Mouse (Mus musculus): ENCODE data around the gene E130308A19Rik.
"Not testable (repeated sequence)": the region's sequence is repeated elsewhere in the genome, so short reads cannot be mapped to it uniquely, and the experiment has no call there.

Gene E130308A19Rik

DNA sequence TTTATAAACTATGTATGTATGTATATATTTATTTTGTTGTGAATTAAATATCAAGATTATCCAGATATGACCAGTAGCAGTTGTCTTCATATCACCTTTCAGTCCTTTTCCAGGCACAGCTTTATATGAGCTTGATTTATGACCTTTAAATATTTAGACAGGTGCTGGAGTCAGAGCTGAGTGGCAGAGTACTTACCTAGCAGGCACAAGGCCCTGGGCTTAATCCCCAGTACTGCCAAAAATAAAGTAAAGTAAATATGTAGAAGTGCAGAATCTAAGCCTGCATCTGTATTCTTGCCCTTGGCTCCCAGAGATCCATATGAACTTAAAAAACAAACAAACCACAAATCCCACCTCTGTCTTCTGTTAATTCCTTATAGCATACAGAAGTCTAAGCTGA lies 163.0 kb downstream of the E130308A19Rik start:
- DNase-seq = no peak

DNA sequence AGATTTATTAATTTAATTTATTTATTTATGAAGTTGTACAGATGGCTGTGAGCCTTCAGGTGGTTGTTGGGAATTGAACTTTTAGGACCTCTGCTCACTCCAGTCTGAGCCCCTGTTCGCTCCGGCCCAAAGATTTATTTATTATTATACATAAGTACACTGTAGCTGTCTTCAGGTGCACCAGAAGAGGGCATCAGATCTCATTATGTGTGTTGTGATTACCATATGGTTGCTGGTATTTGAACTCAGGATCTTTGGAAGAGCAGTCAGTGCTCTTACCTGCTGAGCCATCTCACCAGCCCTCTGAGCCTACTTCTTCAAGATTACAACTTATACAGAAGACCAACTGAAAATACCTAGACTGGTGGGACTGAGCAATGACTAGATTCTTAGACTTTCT lies 167.6 kb downstream of the E130308A19Rik start:
- DNase-seq = not testable (repeated sequence)

DNA sequence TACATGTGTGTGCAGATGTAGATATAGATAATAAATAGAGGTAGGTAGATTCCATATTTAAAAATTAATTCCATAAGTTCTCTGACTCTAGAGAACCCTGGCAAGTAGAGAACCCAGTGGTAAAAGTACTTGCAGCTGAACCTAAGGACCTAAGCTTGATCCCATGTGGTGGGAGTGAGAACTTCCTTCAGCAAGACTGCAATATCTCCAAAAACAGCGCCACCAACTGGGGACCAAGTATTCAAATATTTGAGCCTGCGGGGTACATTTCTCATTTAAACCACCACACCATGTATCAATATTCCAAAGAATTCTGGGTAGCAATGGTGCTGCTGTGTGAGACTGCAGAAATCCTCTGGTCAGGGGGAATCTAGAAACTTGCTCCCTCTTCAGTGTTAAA lies 168.1 kb downstream of the E130308A19Rik start:
- DNase-seq = peak in 1 of 2 experiments; percentile 38

DNA sequence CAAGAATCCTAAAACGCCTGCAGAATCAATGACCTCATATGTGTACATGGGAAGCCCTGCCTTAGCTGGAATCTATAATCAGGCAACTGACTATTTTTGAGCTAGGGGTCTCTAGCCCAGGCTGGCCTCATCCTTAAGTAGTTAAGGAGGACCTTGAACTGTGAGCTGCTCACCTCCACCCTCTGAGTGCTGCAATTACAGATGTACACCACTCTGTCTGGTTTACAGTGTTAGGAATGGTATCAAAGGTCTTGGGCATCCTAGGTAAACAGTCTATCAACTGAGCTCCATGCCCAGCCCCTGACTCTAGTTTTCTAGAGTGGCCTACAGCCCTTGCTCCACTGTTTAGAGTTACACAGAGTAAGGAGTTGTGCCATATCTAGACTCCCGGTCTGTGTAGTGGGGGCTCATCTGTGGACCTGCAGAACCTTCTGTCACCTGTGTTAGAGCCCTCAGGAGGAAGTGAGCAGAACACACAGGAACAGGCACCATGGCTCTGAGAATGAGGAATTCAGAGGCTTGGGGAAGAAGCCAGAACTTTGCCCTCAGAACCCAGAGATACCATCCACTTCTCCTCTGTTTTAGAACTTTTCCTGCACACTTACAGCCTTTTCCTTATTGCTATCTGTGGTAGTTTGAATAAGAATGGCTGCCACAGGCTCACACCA lies 169.9 kb downstream of the E130308A19Rik start:
- DNase-seq = no peak

DNA sequence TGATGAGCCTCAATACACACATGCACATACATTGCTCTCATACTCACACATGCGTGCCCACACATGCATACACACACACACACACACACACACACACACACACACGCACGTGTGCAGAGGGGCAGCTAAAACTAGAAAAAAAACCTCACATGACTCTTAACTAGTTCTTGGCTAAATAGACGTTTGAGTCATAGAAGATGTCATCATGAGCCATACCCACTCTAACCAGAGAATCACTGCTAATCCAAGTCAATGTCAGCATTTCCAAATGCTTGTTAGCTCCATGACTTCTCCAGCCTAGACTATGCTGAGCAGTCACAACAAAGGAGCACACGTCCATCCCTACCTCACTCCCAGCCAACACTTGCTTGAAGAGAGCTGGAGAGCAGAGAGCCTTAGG lies 174.2 kb downstream of the E130308A19Rik start:
- no peak for DNase-seq

DNA sequence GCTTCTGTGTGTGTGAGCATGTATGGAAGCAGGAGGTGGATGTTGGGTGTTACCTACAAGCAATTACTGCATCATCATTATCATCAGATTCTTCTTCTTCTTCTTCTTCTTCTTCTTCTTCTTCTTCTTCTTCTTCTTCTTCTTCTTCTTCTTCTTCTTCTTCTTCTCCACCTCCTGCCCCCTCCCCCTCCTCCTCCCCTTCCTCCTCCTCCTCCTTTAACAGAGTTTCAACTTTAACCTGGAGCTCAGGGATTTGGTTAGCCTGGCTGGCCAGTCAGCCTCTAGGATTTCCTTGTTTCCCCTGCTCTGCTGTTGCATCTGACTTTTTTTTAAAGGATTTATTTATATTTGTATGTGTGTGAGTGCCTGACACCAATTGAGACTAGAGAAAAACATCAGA lies 175.5 kb downstream of the E130308A19Rik start, which contains the start of gene Inip:
Inip (minus strand) TSS at position 101 of the 400 bp plus-strand sequence.
- no peak for DNase-seq

DNA sequence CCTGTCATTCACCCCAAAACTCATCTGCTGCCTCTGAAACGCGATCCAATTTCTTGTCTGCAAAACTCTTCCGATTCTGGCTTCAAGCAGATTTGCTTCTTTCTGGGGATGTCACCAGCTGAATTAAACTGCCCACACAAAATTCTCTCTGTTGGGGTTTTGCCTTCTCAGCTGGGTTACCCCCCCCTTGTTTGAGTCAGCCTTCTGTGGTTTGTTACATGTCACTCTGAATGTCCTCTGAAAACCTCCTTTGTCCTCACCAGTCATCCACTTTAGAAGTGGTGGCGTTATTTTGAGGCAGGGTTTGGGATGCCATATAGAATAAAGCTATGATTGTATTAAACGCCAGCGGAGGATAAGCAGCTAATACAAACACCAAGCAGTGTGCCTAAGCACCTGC lies 176.1 kb downstream of the E130308A19Rik start:
- no peak for DNase-seq

DNA sequence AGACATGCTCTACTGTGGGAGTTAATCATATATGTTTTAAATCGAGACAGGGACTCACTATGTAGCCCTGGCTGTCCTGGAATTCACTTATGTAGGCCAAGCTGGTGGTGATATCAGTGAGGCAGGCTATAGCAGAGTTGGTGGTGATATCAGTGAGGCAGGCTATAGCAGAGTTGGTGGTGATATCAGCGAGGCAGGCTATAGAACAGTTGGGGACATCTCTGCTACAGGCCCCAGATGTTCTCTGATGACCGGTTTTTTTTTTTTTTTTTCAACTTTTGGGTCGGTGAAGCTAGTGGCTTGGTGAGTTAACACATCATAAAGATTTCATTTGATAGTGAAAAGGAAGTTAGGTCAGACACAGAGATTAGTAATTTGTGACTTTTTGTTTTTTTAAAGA lies 176.8 kb downstream of the E130308A19Rik start:
- DNase-seq = no peak

DNA sequence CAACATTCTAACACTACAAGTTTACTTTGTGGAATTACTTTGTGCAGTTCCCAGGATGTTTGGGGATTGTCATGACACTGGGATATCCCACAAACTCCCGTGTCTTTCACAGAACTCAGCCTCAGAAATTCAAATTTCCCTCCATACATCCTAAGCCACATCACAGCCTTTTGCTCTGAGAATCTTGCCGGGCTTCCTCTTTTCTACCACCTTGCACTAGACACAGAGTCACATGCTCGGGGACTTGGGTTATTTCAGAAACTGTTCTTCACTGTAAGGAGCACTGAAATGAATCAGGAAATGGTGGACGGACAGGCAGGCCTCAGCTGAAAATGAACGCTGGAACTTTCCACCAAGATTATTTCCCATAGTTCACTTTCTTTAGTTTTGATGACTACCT lies 177.3 kb downstream of the E130308A19Rik start:
- DNase-seq = peak; percentile 71 to 78

DNA sequence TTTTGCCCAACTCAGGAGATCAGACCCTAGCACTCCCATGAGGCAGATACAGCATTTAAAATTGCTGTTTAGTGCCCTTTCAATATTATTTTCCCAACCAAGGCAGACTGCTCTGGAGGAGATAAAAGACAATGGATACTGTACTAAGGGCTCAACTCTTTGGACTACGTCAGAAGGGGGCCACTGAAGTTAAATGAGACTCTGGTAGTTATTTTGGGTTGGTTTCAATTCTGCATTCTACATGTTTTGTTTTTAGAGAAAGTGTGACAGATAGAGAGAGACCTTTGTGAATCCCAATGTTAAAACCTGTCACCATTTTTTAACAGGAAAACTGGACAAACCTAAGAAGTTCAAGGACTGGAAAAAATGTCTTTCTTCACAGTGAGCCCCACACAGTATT lies 178.7 kb downstream of the E130308A19Rik start:
- DNase-seq = peak; percentile 52 to 55

DNA sequence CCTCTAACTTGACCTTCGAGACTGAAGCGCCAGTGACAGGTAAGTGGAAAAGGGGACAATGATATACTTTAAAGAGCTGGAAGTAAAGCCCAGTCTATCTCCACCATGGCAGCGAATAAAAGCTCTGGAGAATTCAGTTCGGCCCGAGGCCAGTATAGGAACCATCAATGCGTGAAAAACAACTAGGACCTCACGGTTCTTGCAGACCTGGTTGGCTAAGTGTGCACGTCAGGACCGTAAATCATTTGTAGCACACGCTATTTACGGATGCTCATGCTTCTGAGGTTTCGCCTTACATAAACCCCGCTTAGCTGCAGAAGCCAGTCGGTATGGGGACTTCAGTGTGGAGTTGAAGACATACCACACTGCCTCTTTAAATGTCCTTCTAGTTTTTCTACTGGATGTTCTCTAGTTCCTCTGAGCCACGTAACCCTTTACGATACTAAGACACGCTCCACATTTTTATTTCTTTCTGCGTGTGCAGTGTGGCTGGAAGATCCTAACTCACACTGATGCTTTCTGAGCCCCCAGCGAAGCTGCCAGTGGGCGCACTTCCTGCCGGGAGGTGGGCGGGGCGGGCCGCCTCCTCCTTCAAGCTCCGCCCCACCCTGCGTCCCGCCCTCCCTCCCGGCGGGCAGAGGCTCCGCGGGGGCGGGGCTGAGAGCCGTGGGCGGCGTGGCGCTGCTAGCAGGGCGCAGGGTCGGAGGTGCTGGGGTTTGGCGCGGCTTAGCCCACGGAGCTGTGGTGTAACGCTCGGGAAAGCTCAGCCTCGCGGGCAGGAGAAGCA lies 179.4 kb downstream of the E130308A19Rik start, which contains the start of gene Snx30:
Snx30 (plus strand) TSS at position 660 of the 787 bp plus-strand sequence.
- DNase-seq = peak; percentile 92 to 94

DNA sequence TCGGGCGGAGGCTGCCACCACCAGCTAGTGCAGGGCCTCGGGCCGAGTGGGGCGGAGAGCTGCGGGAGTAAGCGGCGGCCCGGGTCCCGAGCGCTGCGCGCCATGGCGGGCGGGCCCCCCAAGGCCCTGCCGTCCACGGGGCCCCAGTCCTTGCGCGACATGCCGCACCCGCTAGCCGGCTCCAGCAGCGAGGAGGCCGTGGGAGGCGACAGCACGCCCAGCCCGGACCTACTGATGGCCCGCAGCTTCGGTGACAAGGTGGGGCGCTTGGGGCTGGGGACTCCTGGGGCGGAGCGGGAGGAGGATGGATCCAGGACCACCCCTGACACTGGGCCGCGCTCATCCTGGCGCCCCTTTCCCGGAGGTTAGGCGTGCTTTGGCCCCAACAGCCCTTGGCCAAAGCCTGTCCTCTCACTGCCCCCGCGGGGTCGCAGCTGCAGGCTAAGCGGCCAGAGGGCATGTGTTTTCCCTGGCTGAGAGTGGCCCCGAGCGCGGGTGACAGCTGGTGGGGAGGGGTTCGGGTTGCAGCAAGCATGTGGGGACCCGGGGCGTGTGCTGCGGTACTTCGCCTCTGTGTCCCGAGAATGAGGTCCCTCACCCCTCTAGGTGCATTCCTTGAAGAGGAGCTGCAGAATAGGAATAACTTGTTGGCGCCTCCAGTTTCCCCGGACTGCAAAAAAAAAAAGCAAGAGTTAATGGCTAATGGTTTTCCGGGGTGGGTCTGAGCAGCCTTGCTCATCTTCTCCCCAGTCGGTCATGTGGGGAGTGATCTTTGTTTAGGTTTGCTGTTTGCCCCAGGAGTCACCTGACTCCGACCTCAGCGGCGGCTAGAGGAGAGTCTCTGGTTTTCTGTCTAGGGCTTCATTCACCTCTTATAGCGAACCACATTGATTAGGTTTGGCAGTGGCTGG lies 180.2 kb downstream of the E130308A19Rik start:
- peak; percentile 75 to 76 for DNase-seq

DNA sequence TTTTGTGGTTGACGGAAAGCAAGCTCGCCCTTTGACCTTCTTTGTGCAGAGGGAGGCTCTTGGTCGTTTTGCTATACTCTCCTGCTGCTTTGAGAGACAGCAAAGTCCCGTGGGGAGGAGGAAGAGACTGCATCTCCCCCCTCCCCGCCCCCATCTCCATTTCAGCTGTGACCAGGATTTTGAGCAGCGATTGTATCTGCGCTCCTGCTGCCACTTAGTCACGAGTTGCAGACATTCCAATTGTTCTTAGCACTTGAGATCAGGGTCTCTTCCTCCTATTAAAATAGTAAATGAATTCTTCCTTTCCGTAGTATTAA lies 180.8 kb downstream of the E130308A19Rik start:
- DNase-seq = no peak

DNA sequence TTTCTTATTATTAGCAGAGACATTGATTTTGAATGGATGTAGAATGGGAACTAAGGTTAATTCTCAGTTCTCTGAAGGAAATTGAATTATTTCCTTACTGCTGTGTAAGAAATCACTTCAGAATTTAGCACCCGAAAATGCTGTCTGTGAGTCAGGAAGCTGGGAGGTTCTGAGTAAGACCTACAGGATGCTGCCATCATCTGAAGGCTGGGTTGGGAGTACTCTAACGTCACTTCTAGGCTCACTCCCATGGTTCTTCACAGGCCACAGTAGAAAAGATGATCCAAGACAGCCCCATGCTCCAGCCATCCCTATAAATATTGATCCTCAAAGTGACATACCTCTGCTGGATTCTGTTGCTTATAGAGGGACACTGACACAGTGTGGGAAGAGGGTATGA lies 181.5 kb downstream of the E130308A19Rik start:
- no peak for DNase-seq

DNA sequence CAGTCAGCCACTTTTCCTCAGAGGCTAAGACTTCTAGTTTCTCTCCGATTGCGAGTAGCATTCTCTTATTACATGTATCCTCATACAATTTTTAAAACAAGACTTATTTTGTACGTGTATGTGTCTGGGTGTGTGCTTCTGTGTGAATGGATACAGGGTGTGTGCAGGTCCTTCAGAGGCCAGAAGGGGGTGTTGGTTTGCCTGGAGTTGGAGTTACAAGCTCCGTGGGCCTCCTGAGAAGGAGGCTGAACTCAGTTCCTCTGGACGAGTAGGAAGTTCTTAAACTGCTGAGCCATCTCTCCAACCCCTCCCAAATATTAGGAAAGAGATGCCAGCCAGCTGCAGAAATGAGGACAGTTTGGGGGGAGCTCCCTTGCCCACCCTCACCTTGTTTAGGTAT lies 182.4 kb downstream of the E130308A19Rik start:
- peak; percentile 54 to 59 for DNase-seq
